Mouse (Mus musculus): ENCODE measurements at regions not wholly inside any gene's neighbourhood (a gene's known extent, or its start where the extent isn't known, plus 50 kb on each side); places are given as distances from the start of the nearest gene placed in this dataset.

DNA sequence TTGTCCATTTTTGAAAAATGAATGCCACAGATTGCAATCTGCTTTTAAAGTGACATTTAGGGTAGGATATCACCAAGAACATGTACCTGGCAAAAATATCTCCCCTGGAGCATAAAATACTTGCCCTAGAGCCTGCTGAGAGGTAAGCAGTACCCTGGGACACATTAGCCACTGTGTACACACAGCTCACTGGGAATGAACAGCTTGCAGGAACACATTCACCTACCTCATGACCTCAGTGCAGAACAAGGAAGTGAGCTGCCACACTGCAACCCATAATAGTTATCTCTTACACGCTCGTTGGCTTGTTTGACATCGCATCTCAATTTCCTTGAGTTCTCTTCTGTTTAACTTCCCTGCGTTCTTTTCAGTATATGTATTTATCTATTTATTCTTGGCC is 246.4 kb upstream of the Gm765 start:
- no peak; the same call in 1 of the 2 replicates for TF ChIP-seq GATA4 (IDR thresholded peaks at IDR 0.05; ENCODE audit: insufficient replicate concordance, low read length)

DNA sequence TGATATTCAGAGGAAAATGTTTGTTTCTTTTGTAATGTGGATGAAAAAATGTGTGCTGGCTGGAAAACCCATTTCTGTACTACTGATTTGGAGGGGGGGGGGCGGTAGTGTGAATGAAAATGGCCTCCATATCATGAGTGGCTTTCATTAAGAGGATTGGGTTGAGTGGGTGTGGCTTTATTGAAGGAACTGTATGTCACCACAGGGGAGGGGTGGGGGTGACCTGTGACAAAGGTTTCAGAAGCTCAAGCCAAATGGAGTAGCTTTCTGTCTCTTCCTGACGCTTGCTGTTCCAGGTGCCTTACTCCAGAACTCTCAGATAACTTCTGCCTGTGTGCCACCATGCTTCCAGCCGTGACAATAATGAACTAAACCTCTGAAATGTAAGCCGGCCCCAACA is 242.0 kb upstream of the Gm765 start:
- TF ChIP-seq GATA4 (IDR thresholded peaks at IDR 0.05; ENCODE audit: insufficient replicate concordance, low read length), result no peak

DNA sequence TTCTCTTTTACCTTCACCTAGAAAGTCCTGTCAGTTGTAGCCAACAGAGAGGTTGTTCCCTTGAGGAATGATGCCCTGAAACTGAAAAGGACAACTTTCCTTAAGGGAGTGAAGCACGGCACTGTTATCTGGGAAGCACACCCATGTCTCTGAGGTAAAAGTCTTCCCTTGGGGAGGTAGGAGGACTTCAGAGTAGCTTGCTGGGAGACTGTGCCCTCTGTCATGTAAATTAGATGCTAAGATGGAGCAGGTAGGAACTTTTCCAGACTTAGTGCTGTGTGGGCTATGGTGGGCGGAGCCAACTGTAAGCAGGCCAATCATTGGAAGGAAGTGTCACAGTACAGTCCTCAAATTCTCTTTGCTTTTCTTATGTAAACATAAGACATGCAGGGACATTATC is 240.3 kb upstream of the Gm765 start:
- no peak for TF ChIP-seq GATA4 (IDR thresholded peaks at IDR 0.05; ENCODE audit: insufficient replicate concordance, low read length)

DNA sequence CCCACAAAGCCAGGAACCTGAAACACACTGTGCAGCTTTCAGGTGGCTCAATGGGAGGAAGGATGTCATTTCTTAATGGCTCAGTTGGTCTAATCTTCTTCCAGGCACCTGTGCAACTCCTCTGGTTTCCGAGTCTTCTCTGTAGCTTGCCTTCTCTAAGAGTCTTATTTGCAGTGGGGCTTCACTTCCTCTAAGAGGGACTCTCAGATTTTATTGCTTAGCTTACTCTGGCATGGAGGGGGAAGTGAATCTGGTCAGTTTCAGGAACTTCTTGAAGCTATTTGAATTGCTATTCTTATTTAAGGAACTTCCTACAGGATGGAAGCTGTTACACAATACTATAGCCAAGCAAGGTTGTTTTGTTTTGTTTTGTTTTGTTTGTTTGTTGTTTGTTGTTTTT is 232.7 kb upstream of the Gm765 start:
- no peak for TF ChIP-seq GATA4 (IDR thresholded peaks at IDR 0.05; ENCODE audit: insufficient replicate concordance, low read length)

DNA sequence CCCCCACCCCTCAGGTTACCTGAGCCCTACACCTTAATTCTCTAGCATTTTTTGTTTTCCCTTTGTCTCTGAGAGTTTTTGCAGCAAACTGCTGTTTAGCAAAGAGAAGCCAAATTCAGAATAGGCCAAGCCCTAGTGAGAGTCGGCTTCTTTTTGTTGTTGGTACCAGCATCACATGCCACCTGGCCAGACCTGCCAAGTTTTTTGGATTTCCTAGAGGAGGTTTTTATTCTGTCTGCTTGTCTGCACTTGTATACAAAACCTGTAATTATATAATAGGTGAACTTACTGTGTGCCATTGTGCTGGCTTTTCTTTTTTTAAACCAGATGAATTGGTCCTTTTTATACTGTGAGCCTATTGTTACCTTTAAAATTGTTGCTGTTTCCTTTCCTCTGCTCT is 213.1 kb upstream of the Gm765 start:
- no peak for TF ChIP-seq GATA4 (IDR thresholded peaks at IDR 0.05; ENCODE audit: insufficient replicate concordance, low read length)

DNA sequence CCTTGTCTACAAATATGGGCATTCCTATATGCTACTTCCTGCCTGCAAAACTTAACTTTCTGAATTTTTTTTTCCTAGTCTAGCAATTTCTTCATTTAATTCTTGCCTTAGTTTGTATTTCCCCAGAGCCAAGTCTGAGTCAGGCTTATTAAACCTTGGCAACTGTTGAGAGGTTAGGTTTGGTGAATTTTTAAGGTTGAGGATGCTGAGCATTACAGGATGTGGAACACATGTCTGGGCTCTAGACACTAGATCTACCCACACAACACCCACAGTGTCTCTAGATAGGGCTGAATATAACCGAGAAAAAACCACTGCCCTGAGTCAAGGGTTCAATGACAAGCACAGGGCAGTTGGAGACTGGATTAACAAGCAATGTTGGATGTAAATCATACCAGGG is 211.4 kb upstream of the Gm765 start:
- no peak for TF ChIP-seq GATA4 (IDR thresholded peaks at IDR 0.05; ENCODE audit: insufficient replicate concordance, low read length)

DNA sequence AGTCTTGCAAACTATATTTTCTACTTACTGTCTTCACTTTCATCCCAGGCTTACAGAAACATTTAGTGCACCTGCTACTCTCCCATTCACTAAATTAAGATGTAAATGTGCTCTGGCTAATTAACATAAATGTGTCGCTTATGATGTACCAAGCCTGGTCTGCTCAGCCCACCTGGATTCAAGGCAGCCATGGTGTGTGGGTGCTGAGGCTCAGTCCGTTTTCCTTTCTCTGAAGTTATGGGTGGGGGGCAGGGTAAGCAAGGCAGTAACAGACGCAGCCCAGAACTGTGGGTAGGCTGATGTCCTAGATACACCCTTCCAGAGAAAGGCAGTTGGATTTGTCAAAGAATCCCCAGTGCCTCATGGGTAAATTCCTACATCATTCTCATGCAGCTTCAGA is 209.2 kb upstream of the Gm765 start:
- TF ChIP-seq GATA4 (IDR thresholded peaks at IDR 0.05; ENCODE audit: insufficient replicate concordance, low read length), result no peak

DNA sequence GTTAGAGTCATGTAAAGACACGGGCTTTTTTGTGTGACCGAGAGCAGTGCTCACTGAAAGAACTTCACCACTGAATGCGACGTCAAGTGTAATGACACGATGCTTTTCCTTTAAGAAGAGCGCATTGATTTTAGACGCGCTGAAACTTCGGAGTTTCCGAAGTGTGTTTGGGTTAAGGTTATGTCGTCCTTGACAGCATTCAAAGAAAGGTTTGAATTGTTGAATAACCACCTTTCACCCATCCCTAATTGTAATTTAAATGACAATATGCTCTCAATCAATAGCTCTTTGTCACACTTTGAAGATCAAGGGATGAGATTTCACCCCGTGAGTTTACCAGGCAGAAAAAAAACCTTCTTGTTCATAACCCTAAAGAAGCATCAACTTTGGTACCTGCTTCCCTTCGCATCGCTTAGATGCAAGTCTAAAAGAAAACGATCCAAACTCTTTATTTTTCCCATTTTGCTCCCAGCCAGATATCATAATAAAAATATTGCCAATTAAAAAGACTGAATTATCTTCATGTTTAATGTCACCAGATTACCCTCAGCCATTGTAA is 184.4 kb upstream of the Gm765 start:
- no peak for TF ChIP-seq GATA4 (IDR thresholded peaks at IDR 0.05; ENCODE audit: insufficient replicate concordance, low read length)

DNA sequence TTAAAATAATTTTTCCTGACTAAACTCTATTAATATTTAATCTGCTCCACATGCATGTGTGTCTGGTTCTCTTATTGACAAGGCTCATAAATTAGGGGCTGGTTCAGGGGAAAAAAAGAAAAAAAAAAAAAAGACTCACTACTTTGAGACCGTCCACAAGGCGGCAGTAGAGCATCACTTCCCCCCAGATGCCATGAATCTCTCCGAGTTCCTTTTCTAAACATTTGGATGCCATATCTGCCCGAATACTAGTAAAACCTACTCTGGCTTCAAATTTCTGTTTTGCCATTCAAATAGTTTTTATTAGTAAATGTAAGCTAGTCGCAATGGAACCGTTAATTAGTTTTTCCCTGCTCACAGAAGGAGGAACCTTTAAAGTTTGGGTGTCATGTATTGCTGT is 182.7 kb upstream of the Gm765 start:
- no peak for TF ChIP-seq GATA4 (IDR thresholded peaks at IDR 0.05; ENCODE audit: insufficient replicate concordance, low read length)

DNA sequence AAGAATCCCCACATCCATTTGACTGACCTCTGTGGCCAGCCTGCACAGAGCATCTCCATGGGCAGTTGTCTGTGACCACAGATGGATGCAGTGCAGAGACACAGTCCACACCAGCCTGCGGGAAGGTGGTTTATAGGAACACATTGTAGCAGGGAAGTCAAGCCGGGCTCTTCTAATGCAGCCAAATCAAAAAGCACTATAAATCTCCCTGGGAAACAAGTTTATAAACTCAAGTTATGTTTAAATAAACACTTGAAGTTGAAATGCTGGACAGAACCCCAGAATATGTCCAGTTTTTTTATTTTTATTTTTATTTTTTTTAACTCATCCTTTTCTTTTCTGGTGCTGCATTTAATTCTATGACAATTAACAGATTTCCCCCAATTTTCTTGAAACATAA is 182.1 kb upstream of the Gm765 start:
- TF ChIP-seq GATA4 (IDR thresholded peaks at IDR 0.05; ENCODE audit: insufficient replicate concordance, low read length), result no peak

DNA sequence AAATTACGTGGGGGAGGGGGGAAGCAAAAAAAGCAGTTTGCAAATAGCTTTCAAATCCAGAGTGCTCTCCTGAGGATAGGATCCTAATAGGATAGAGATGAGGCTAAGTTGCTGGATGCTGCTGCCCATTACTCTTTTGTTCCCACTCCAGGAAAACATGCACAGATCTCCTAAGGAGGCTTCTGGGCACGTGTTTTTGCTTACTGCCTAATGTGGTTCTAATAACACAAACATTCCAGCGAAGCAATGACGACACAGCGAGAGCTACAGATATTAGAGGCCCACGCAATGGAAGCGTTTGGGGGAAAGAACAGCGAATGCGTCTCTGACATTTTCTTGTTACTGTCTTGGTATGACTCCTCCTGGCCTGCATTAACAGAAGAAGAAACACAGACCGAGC is 179.0 kb upstream of the Gm765 start:
- no peak for TF ChIP-seq GATA4 (IDR thresholded peaks at IDR 0.05; ENCODE audit: insufficient replicate concordance, low read length)

DNA sequence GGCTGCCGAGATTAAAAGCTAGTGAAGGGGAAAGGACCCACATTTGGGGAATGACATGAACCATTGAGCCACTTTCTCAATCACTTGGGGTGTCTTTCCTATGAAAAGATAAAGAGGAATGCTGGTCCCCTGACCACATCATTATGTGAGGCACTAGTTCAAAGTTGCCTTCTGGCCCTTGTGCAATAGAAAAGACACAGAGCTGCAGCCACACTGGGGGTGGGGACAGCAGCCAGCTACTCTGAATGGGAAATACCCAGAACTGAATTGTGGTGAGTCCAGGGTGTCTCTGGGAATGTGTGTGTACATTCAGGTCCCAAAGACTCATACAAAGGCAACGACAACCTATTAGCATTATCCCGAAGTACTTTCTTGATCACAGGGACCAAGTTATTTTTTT is 172.3 kb upstream of the Gm765 start:
- TF ChIP-seq GATA4 (IDR thresholded peaks at IDR 0.05; ENCODE audit: insufficient replicate concordance, low read length), result no peak

DNA sequence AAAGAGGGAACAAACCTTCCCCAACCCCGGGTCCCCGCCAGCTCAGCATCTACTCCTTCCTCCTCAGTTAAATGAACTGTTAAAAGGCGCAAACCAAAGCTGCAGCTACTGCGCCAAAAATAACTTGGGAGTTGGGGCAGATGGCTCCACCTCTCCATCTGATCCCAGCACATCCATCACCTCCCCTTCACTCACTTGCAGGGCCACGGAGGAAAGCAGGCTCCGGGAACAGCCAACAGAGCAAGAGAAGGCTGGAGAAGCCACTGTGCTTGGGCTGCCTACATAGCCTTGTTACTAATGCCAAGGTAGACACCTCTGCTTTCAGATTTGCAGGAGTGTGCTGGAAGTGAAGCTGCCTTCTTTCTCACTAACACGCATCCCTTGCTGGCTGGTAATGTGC is 171.8 kb upstream of the Gm765 start:
- TF ChIP-seq GATA4 (IDR thresholded peaks at IDR 0.05; ENCODE audit: insufficient replicate concordance, low read length), result no peak

DNA sequence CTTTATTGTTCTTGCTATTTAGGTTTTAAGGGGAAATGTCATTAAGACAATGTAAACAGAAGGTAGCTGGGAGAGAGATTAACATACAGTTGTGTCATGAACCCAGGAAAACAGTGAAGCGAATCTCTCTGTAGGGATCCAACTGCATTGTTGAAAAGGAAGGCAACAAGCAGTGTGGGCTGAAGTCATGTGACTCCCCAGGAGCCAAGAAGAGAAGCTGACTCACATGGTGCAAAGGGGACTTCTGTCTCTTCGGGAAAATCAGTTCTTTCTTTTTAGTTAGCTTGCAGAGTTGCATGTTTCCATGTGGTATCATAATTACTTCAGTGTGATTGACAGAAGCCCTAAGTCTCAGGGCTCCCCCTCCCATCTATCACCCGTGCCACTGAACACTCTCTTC is 170.7 kb upstream of the Gm765 start:
- no peak for TF ChIP-seq GATA4 (IDR thresholded peaks at IDR 0.05; ENCODE audit: insufficient replicate concordance, low read length)

DNA sequence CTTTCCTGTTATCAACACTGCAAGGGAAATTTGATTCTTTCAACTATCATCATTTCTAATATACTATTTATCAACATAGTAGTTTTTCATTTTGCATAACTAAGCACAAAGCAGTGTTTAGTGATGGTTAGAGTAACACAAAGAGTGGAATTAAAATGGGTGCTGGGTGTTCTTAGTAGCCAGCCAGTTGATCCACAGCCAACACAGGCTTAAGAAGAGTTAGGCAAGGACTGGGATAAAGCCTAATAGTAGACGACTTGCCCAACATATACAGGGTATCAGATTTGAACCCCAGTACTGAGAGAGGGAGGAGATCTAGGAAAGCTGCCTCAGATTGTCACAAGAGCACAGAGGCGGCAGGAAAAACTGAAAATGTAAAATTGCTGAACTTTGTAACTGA is 160.2 kb upstream of the Gm765 start:
- no peak for TF ChIP-seq GATA4 (IDR thresholded peaks at IDR 0.05; ENCODE audit: insufficient replicate concordance, low read length)

DNA sequence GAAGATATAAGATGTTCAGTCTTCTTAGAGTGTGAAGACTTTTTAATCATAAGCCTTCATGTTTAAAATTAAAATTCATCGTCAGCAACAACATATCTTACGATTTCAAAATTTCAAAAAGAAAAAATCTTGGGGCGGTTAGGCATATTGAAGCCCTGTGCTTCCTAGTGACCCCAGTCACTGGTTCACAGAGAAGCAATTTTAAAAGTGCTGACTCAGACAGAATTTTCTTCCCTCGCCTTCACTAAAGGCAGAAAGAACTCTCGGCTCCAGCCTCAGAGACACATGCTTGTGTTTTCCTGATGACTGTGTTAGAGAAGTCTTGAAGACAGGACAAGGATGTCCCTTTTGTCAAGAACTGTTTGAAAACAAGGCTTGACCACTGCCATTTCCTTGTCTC is 157.2 kb upstream of the Gm765 start:
- TF ChIP-seq GATA4 (IDR thresholded peaks at IDR 0.05; ENCODE audit: insufficient replicate concordance, low read length), result no peak

DNA sequence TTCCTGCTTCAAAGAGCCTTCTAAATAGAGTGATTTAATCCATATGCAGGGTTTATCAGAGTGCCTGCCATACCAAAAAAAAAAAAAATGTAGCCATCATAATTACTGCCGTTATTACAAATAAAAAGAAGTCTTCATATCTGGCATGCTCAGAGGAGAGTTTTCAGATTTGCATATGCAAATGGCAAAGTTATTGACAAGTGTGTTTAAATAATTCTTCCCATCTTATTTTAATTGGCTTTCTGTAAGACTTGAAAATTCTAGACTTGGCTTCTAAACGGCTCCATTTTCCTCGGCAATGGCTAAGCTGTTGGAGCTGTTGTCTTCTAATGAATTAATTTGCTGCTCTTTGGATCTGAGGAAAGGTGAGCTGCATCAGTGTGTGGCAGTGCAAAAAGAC is 144.1 kb upstream of the Gm765 start:
- no peak for TF ChIP-seq GATA4 (IDR thresholded peaks at IDR 0.05; ENCODE audit: insufficient replicate concordance, low read length)

All from liver, adult (tissue).